Mouse (Mus musculus) duodenum, adult 2 months (tissue): Measurements from ENCODE around the gene Fjx1. TPM values are rescaled to one million over a fixed set of nuclear protein-coding genes. Genes with fewer than 3 reads are reported as not detected.

Experiments
- polyA plus RNA-seq: library from polyadenylated mRNA; depleted of rRNA; stranded (reverse); fragments of >200 nt; gene quantifications from 2 replicates; pipeline ENCODE4 v1.2.3, GENCODE M21; 2012; ENCODE audit warnings: low replicate concordance; rRNA removed

Gene Fjx1
- 0.62 and 1.2 TPM in 2 replicates for polyA plus RNA-seq

GRCm38 (mm10) chr2:102451671-102452549 lies at the start of gene Fjx1:
Gene Fjx1 (minus strand): TSS chr2:102452499.

DNA sequence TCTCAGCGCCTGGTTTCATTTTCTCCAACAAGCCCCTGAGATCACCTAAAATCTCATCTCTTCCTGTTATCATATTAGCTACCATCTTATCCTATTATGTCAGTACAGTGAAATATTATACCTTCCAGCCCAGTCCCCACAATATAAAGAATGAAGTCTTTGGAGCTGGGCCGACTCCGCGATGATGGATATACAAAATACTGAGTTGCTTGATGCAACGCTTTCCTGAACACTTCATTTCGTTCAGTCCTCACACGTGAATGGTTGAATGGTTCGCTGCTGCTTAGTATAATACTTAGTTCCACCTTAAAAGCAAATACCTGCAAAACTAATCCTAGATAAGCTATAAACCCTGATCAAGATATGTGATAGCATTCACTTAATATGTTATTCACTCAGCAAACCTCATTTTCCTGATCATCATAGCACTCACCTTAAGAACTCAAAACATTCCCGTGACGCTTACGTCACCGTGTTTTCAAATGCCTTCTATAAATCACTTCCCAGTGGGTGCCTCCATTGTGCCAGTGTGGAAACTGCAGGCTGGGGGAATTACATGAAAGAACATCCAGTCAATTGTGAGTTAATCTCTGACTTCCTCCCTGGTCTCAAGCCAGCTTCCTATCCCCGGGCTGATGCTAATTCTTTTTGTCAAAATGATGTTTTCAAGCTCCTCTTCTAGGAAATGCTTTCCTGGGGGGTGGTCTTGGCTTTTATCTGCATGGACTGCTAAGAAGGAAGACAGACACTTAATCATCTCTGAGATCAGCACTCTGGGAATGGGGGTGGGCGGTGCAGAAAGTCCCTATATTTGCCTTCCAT lies 44.7 kb downstream of the Fjx1 start, which contains the start of gene Trim44:
TSS of gene Trim44 (minus strand) at position 466 of the 822 bp plus-strand sequence.

Other genes starting within 250 kb of the Fjx1 start
- 2.0 and 3.0 TPM in 2 replicates for gene Trim44, start 44.7 kb downstream of the Fjx1 start, polyA plus RNA-seq
- gene Pamr1, start 97.5 kb upstream of the Fjx1 start, polyA plus RNA-seq, result 2.4 and 3.4 TPM in 2 replicates
- 0.39 and 1.7 TPM in 2 replicates for gene Slc1a2, start 206.2 kb upstream of the Fjx1 start, polyA plus RNA-seq